Mouse (Mus musculus): Measurements from ENCODE around the gene Ankrd9. TPM values are rescaled to one million over a fixed set of nuclear protein-coding genes. Genes with fewer than 3 reads are reported as not detected.
A peak's percentile ranks its signal among the peaks of the same experiment; 100 is the strongest.

The Ankrd9 gene
- polyA plus RNA-seq, 1 experiment from 2014 or later: 16.6 TPM

GRCm38 (mm10) chr12:110974295-110974694 lies 4.5 kb downstream of the Ankrd9 start:
- Histone ChIP-seq H3K4me3 (no peak overlapping the region), H3K27me3 (ENCODE audit: insufficient read depth, poor library complexity, severe bottlenecking) (0 out of 2 replicates have a peak, but pooled peaks cover 14% of the 10 kb centered on the region), H3K27ac (peak overlapping the region; percentile 56; the same call in 1 of the 2 replicates), H3K36me3 (peaks cover 78% of the 10 kb centered on the region), H3K9me3 (no peaks in the 10 kb centered on the region), H3K4me1 (replicated peaks) (peaks cover 20% of the 10 kb centered on the region)
- no peak for DNase-seq (ENCODE audit: low spot score)
- WGBS: 89% methylated on average over 7 of the region's 7 CpGs

GRCm38 (mm10) chr12:110973829-110974228 lies 5.0 kb downstream of the Ankrd9 start:
- Histone ChIP-seq H3K36me3 (peaks cover 83% of the 10 kb centered on the region), H3K4me1 (replicated peaks) (peaks cover 16% of the 10 kb centered on the region), H3K9me3 (no peaks in the 10 kb centered on the region), H3K4me3 (no peak overlapping the region), H3K27ac (peak overlapping the region; percentile 56), H3K27me3 (ENCODE audit: insufficient read depth, poor library complexity, severe bottlenecking) (0 out of 2 replicates have a peak, but pooled peaks cover 14% of the 10 kb centered on the region)
- no peak for DNase-seq (ENCODE audit: low spot score)
- 91% methylated on average over 4 of the region's 4 CpGs for WGBS

DNA sequence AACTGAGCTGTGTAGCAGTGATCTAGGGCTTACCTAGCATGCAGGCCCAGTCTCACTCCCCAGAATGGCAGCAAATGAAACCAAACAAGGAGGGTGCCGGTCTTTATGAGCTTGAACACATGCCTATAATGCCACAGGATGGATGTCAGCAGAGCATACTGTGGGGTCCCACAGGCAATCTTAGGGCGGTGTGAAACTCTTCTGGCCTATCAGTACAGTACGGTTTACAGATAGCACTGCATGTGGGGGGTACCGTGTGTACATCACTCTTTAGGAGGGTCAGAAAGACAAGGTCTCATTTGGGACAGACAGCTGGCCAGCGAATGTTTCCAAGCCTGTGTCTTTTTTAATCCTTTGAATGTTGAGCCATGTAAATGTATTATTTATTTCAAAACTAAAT lies 6.9 kb downstream of the Ankrd9 start:
- H3K9me3 ChIP-seq: no peaks in the 10 kb centered on the region
- H3K4me1 ChIP-seq (replicated peaks): no peaks in the 10 kb centered on the region
- 92% methylated on average over 5 of the region's 5 CpGs for WGBS
- no peaks in the 10 kb centered on the region for H3K27me3 ChIP-seq (ENCODE audit: insufficient read depth, poor library complexity, severe bottlenecking)
- no peak overlapping the region for H3K4me3 ChIP-seq
- DNase-seq (ENCODE audit: low spot score): no peak
- H3K27ac ChIP-seq: no peak overlapping the region
- peaks cover 95% of the 10 kb centered on the region for H3K36me3 ChIP-seq

DNA sequence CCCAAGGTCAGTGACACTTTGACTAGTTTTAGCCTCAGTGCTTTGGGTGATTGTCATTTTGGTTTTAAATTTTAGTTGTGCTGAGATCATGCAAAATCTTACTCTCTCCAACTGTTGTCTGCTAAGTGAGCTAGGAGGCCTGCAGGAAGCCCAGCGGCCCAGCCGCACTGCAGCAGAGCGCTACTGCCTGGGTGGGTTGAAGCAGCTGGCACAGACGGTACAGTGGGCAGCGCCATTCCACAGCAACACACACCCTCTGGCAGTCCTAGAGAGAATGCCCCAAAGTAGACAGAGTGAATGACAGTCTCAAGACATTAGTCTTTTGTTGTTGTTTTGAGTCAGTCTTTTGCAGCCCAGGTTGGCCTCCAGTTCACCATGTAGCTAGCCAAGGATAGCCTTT lies 8.4 kb downstream of the Ankrd9 start:
- no peaks in the 10 kb centered on the region for H3K4me1 ChIP-seq (replicated peaks)
- no peak for DNase-seq (ENCODE audit: low spot score)
- no peaks in the 10 kb centered on the region for H3K27me3 ChIP-seq (ENCODE audit: insufficient read depth, poor library complexity, severe bottlenecking)
- H3K27ac ChIP-seq: no peak overlapping the region
- no peaks in the 10 kb centered on the region for H3K9me3 ChIP-seq
- 95% methylated on average over 5 of the region's 5 CpGs for WGBS
- peaks cover 81% of the 10 kb centered on the region for H3K36me3 ChIP-seq
- H3K4me3 ChIP-seq: no peak overlapping the region

DNA sequence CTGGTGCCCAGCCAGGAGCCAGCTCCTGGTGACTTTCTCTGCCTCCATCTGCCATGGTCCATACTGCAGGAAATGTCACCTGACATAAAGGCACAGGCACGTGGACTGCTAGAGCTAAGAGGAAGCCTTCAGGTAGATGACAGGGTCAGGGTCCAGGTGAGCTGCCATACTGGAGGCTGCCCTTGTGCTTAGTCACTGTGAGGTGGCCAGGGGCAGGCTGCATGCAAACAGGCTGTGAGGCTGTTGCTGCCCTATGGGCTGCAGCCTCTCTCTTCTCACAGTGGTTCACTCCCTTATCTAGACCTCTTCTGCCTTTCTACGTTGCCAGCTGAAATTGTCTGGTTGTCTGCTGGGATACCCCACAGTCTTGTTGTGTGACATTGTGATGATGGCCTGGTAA lies 11.7 kb downstream of the Ankrd9 start:
- Histone ChIP-seq H3K4me3 (no peak overlapping the region), H3K36me3 (peaks cover 58% of the 10 kb centered on the region), H3K9me3 (no peaks in the 10 kb centered on the region), H3K4me1 (replicated peaks) (no peaks in the 10 kb centered on the region), H3K27me3 (ENCODE audit: insufficient read depth, poor library complexity, severe bottlenecking) (no peaks in the 10 kb centered on the region), H3K27ac (no peak overlapping the region)
- WGBS: 91% methylated on average over 2 of the region's 2 CpGs
- no peak for DNase-seq (ENCODE audit: low spot score)

DNA sequence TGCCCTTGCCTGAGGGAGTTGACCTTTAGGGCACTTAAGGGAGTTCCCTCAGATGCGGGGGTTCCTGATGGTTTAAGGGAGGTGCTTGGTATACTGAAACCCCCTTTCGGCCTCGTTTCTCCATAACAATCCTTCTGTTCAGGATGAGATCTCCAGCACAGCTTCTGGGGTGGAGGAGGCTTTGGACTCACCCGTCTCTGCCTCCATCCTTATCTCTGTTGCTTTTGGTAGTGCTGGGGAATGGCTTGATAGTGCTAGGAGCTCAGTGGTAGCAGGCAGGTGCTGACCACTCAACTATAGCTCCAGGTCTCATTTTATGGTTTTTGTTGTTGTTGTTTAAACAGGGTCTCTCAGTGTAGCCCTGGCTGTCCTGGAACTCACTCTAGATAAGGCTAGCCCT lies 12.8 kb downstream of the Ankrd9 start:
- no peaks in the 10 kb centered on the region for H3K27me3 ChIP-seq (ENCODE audit: insufficient read depth, poor library complexity, severe bottlenecking)
- WGBS: 78% methylated on average over 4 of the region's 4 CpGs
- H3K4me3 ChIP-seq: no peak overlapping the region
- H3K27ac ChIP-seq: no peak overlapping the region
- H3K36me3 ChIP-seq: peaks cover 57% of the 10 kb centered on the region
- DNase-seq (ENCODE audit: low spot score): no peak
- no peaks in the 10 kb centered on the region for H3K9me3 ChIP-seq
- no peaks in the 10 kb centered on the region for H3K4me1 ChIP-seq (replicated peaks)

DNA sequence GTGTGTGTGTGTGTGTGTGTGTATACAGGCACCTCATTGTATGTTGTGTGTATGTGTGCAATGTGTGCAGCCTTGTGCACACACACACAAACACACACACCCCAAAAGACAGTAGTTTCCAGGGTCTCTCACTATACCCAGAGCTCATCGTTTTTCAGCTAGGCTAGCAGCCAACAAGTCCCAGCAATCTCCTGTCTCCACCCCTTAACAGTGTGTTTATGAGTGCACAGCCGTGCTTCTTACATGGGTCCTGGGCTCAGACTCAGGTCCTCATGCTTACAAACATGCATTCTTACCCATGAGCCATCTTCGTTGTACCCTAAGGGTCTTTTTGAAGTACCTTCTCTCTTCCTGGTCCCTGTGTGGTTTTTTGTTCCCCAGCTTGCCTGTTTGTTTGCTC lies 13.3 kb downstream of the Ankrd9 start:
- no peak overlapping the region for H3K4me3 ChIP-seq
- WGBS: 81% methylated on average over 3 of the region's 3 CpGs
- H3K36me3 ChIP-seq: peaks cover 57% of the 10 kb centered on the region
- H3K27ac ChIP-seq: no peak overlapping the region
- no peak for DNase-seq (ENCODE audit: low spot score)
- H3K4me1 ChIP-seq (replicated peaks): no peaks in the 10 kb centered on the region
- H3K27me3 ChIP-seq (ENCODE audit: insufficient read depth, poor library complexity, severe bottlenecking): no peaks in the 10 kb centered on the region
- H3K9me3 ChIP-seq: no peaks in the 10 kb centered on the region

- H3K4me3 ChIP-seq: no peak overlapping the region
Observed at GRCm38 (mm10) chr12:110961973-110962372, 16.9 kb downstream of the Ankrd9 start.

GRCm38 (mm10) chr12:110954351-110954991 lies 24.4 kb downstream of the Ankrd9 start:
- H3K36me3 ChIP-seq: peaks cover 36% of the 10 kb centered on the region
- H3K4me3 ChIP-seq: no peak overlapping the region
- no peaks in the 10 kb centered on the region for H3K4me1 ChIP-seq (replicated peaks)
- no peak overlapping the region for H3K27ac ChIP-seq
- WGBS: 94% methylated on average over 4 of the region's 4 CpGs
- H3K9me3 ChIP-seq: no peaks in the 10 kb centered on the region
- no peaks in the 10 kb centered on the region for H3K27me3 ChIP-seq (ENCODE audit: insufficient read depth, poor library complexity, severe bottlenecking)
- DNase-seq (ENCODE audit: low spot score): no peak

More at GRCm38 (mm10) chr12:110961973-110962372, 16.9 kb downstream of the Ankrd9 start:
- Histone ChIP-seq H3K27ac (no peak overlapping the region), H3K36me3 (peaks cover 41% of the 10 kb centered on the region), H3K9me3 (no peaks in the 10 kb centered on the region), H3K27me3 (ENCODE audit: insufficient read depth, poor library complexity, severe bottlenecking) (no peaks in the 10 kb centered on the region), H3K4me1 (replicated peaks) (no peaks in the 10 kb centered on the region)
- 79% methylated on average over 2 of the region's 2 CpGs for WGBS
- no peak for DNase-seq (ENCODE audit: low spot score)

DNA sequence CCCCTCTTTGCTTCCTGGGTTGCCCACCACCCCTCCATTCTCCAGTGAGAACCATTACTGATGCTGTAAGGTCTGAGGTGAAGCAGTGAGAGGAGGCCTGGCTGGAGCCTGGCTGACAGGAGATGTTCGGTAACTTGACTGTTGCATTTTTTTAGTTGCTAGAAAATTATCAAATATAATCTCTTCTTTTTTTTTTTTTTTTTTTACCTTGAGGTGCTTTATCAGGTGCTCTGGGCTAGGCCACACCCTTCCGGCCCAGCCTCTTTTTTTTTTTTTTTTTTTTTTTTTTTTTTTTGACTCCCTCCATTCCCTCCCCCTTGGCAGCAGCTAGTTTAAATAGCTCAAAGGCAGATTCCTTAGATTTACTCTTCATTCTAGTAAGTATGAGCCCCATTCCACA lies 24.9 kb downstream of the Ankrd9 start:
- no peaks in the 10 kb centered on the region for H3K27me3 ChIP-seq (ENCODE audit: insufficient read depth, poor library complexity, severe bottlenecking)
- no peak for DNase-seq (ENCODE audit: low spot score)
- H3K4me3 ChIP-seq: no peak overlapping the region
- WGBS: 99% methylated on average over 2 of the region's 2 CpGs
- peaks cover 36% of the 10 kb centered on the region for H3K36me3 ChIP-seq
- no peaks in the 10 kb centered on the region for H3K4me1 ChIP-seq (replicated peaks)
- no peaks in the 10 kb centered on the region for H3K9me3 ChIP-seq
- H3K27ac ChIP-seq: no peak overlapping the region

- WGBS: 91% methylated on average over 3 of the region's 3 CpGs
- H3K4me1 ChIP-seq (replicated peaks): no peaks in the 10 kb centered on the region
- H3K27ac ChIP-seq: no peak overlapping the region
- no peak overlapping the region for H3K4me3 ChIP-seq
- no peaks in the 10 kb centered on the region for H3K9me3 ChIP-seq
- H3K27me3 ChIP-seq (ENCODE audit: insufficient read depth, poor library complexity, severe bottlenecking): no peaks in the 10 kb centered on the region
- no peak for DNase-seq (ENCODE audit: low spot score)
- H3K36me3 ChIP-seq: peaks cover 39% of the 10 kb centered on the region
Observed at GRCm38 (mm10) chr12:110953443-110953842, 25.4 kb downstream of the Ankrd9 start.

DNA sequence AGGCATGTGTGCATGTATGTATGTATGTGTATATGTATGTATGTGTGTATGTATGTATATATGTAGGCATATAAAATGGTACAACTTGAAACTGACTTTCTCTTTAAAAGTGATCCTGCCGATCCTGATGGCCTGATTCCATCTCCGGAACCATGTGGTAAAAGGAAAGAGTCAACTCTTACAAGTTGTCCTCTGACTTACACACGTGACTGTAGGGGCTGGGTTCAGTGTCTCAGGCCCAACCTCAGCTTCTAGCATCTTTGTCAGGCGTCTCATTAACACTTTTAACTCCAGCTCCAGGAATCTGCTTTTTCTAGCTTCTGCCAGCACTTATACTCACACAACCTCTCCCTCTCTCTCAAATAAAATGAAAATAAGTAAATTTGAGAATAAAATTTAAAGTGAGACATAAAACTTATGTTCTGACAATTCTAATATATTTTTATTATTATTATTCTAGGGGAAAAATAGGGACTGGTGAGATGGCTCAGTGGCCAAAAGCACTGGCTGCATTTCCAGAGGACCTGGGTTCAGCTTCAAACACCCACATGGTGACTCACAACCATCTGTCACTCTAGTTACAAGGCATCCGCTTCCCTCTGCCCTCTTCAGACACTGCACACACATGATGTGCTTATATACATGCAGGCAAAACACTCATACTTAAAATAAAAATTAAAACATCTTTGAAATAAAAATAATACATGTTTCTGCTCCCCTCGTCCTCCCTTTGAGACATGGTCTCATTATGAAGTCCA lies 26.0 kb downstream of the Ankrd9 start:
- Histone ChIP-seq H3K4me3 (no peak overlapping the region), H3K27ac (no peak overlapping the region), H3K9me3 (no peaks in the 10 kb centered on the region), H3K27me3 (ENCODE audit: insufficient read depth, poor library complexity, severe bottlenecking) (no peaks in the 10 kb centered on the region), H3K4me1 (replicated peaks) (no peaks in the 10 kb centered on the region), H3K36me3 (peaks cover 46% of the 10 kb centered on the region)
- DNase-seq (ENCODE audit: low spot score): no peak
- WGBS: 85% methylated on average over 6 of the region's 6 CpGs

- H3K27me3 ChIP-seq (ENCODE audit: insufficient read depth, poor library complexity, severe bottlenecking): no peaks in the 10 kb centered on the region
- no peaks in the 10 kb centered on the region for H3K4me1 ChIP-seq (replicated peaks)
- no peak for DNase-seq (ENCODE audit: low spot score)
- no peaks in the 10 kb centered on the region for H3K9me3 ChIP-seq
- peaks cover 48% of the 10 kb centered on the region for H3K36me3 ChIP-seq
- H3K4me3 ChIP-seq: no peak overlapping the region
- 85% methylated on average over 7 of the region's 7 CpGs for WGBS
- no peak overlapping the region for H3K27ac ChIP-seq
Observed at GRCm38 (mm10) chr12:110951236-110951635, 27.6 kb downstream of the Ankrd9 start.

All from hindbrain, embryonic 10.5 days (tissue).